12 mouse cellular contexts compared by ENCODE assay signal in genomic region chr6:15163508-15164053, GRCm38 (mm10).
DNase-seq lines count a peak whose midpoint lies in the region; ATAC-seq and TF ChIP-seq lines count a peak whose summit lies in the region.
"Had no signal": no experiment of that assay in that cellular context is flagged by ENCODE, and none has a peak within 500 bp of the region (broad histone marks: within the 10 kb centered on the region; RNA-seq: fewer than 3 reads in every experiment).

No protein-coding gene starts in this region.

- H3K4me1 ChIP-seq in heart, adult 2 months (ENCODE audit: control insufficient read depth, insufficient read depth, low read length): no peaks in the 10 kb centered on the region
- no peaks in the 10 kb centered on the region for H3K4me1 ChIP-seq in forebrain, embryonic 12.5 days
- H3K4me1 ChIP-seq: midbrain, embryonic 12.5 days had no signal

- no peaks in the 10 kb centered on the region for H3K79me2 ChIP-seq in heart, adult 2 months (replicated peaks; ENCODE audit: control insufficient read depth, insufficient read depth, low read length)

- intact Hi-C loops in heart, adult 2 months (cut with DNase I): no loop called here
- intact Hi-C loops in heart, postnatal 14 days (cut with DNase I): no loop called here

- no peak for TF ChIP-seq EP300 in heart, adult 2 months (IDR thresholded peaks at IDR 0.05; ENCODE audit: insufficient read depth, low read depth, low read length)

- no peak overlapping the region for H3K4me2 ChIP-seq in forebrain, embryonic 12.5 days
- H3K4me2 ChIP-seq: midbrain, embryonic 12.5 days had no signal

- H3K27me3 ChIP-seq in heart, adult 2 months (ENCODE audit: control insufficient read depth, insufficient read depth, low read length): no peaks in the 10 kb centered on the region
- H3K27me3 ChIP-seq in forebrain, embryonic 12.5 days: no peaks in the 10 kb centered on the region
- H3K27me3 ChIP-seq: midbrain, embryonic 12.5 days had no signal

- no peaks in the 10 kb centered on the region for H3K36me3 ChIP-seq in heart, adult 2 months (ENCODE audit: control insufficient read depth, insufficient read depth, low read length)
- no peaks in the 10 kb centered on the region for H3K36me3 ChIP-seq in forebrain, embryonic 12.5 days (replicated peaks)
- H3K36me3 ChIP-seq: midbrain, embryonic 12.5 days had no signal

- no peaks in the 10 kb centered on the region for H3K9me3 ChIP-seq in forebrain, embryonic 12.5 days
- H3K9me3 ChIP-seq: midbrain, embryonic 12.5 days had no signal

- DNase-seq in heart, adult 2 months: no peak
- no peak for DNase-seq in heart, postnatal 14 days
- DNase-seq in lung, postnatal 14 days: peak; percentile 8
- no peak for DNase-seq in lung, postnatal 10 days
- peak; percentile 7 for DNase-seq in WW6 (ENCODE audit: low read depth, low spot score)
- no peak for DNase-seq in cerebellum, postnatal 36 days
- DNase-seq: cerebellum, postnatal 14 days; right cerebral cortex, postnatal 25 days; thymus, postnatal 14 days had no signal

- WGBS in heart, adult 2 months: 74% methylated on average over 2 of the region's 2 CpGs
- 85% methylated on average over 2 of the region's 2 CpGs for WGBS in forebrain, embryonic 12.5 days

- peak; percentile 54 for ATAC-seq in inflammation-experienced regulatory T-cells, adult 6 months
- ATAC-seq in forebrain, embryonic 12.5 days (ENCODE audit: low FRiP score): no peak

- TF ChIP-seq CTCF in heart, adult 2 months (IDR thresholded peaks at IDR 0.05): peak; percentile 52

- no peak for TF ChIP-seq POLR2A in heart, adult 2 months (IDR thresholded peaks at IDR 0.05; ENCODE audit: insufficient read depth, low read depth, low read length)

- H3K9ac ChIP-seq in heart, adult 2 months (ENCODE audit: low read depth, low read length): no peak overlapping the region
- no peak overlapping the region for H3K9ac ChIP-seq in forebrain, embryonic 12.5 days
- H3K9ac ChIP-seq: midbrain, embryonic 12.5 days had no signal

- H3K27ac ChIP-seq in heart, adult 2 months: no peak overlapping the region
- H3K27ac ChIP-seq in forebrain, embryonic 12.5 days: no peak overlapping the region
- H3K27ac ChIP-seq: midbrain, embryonic 12.5 days had no signal

- no peak overlapping the region for H3K4me3 ChIP-seq in heart, adult 2 months
- no peak overlapping the region for H3K4me3 ChIP-seq in forebrain, embryonic 12.5 days (replicated peaks)
- H3K4me3 ChIP-seq: midbrain, embryonic 12.5 days had no signal

Comparison
In these comparisons a context has a peak if more than half of its experiments do, and no peak if none do; other contexts are left out.
1. DNase-seq: peak in lung, postnatal 14 days (single experiment) and WW6 (single experiment); none in heart, adult 2 months (0 of 2), heart, postnatal 14 days (0 of 2), lung, postnatal 10 days (single experiment) and cerebellum, postnatal 36 days (0 of 2).